Mouse (Mus musculus): ENCODE measurements around the gene Acsbg1.
"Not testable (repeated sequence)": the region's sequence is repeated elsewhere in the genome, so short reads cannot be mapped to it uniquely, and the experiment has no call there.

Gene Acsbg1

DNA sequence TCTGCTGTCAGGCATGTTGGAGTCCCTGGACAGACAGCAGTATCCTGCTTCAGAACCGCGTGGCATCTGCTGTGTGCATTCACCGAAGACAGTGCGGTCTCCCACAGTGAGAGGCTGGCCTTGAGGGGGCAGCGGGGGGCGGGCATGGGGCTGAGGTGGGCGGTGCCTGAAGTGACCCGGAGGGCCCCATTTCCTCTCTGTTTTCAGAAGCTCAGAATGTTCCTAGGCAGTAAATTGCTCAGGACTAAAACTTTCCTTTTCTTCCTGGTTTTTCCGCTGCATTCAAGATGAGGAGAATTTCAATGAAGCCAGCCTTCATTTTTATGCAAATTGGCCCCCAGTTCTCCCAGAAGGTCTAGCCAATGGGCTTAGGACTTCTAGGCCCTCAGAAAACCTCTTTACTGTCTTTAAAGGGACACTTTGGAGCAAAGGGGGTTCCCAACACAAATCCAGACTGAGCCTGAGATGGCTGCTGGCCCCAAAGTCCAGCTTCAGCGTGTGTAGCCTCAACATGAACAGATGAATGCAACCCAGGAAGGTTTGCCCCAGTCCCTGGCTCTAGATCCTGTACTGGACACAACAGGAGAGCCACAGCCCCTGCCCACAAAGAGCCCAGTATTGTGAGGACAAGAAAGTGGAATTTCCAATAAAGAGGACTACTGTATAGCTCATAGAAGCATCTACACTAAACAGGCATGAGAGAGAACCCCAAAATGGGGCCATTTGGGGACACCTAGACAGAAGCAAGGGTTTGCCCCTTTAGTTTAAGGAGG, at the start of gene Acsbg1:
Acsbg1 (minus strand) TSS at position 266 of the 773 bp plus-strand sequence.
- in situ Hi-C loops (cut with MseI, MboI), result no loop called here

DNA sequence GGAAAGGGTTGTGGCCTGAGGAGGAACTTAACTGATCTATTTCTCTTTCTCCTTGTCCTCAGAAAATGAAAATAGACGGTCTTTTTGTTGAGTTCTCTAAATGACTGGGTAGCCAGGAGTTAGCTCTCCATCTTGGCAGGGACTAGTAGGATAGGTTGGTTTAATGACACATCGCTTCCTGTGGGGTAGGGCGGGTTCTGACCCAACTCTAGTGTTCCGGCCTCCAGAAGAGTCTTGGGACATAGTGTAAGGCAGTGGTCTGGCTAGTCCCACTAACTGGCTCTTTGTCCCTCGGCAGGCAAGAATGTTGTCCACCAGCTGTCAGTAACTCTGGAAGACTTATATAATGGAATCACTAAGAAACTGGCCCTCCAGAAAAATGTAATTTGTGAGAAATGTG, 46.4 kb upstream of the Acsbg1 start:
- in situ Hi-C loops (cut with MseI, MboI), result no loop called here

DNA sequence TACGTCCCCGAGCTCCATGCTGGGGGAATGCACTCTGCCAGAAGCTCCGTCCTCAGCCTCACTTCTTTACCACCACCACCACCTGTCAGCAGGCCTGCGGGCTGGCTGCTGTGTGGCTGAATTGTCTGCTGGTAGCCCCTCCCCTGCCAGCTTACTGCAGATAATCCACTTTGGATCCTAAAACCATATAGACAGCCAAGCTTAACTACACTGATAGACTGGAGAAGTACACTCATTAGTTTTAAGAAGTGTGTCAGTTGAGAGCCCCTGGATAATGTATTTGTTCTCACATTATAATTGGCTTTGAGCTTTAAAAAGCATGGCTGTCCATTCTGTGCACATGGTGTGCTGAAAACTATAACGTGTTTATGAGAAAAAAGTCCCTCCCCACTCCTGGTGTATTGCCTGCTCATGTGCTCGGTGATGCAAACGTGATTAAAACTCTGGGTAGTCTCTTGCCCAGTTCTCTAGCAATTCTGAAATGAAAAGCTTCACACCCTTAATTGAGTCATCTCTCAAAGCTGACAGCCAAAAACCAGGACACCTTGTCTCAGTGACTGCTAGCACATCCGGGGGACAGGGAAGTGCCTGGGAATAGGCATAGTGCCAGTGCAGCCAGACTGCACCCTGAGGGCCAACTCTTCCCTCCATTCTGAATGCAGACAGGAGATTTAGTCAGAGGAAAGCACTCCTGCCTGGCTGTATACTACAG, 45.8 kb upstream of the Acsbg1 start:
- in situ Hi-C loops (cut with MseI, MboI), result no loop called here

DNA sequence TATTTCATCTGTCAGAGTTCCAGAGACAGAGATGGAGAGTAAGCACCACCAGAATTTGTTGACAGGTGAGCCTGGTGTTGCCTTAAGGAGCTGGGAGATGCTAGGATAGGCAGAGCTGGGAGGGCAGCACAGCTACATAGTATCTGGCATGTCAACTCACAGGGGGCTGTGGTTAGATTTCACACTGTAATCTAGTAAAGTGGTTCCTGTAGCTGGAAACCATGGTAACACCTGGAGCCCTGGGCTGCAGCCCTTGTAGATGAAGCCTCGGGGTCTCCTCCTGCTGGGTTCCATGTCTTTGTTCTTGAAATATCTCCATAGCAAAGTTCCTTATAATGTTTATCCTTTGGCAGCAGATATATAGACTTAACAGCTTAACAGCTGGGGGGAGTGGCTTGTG, 43.9 kb upstream of the Acsbg1 start:
- in situ Hi-C loops (cut with MseI, MboI), result no loop called here

DNA sequence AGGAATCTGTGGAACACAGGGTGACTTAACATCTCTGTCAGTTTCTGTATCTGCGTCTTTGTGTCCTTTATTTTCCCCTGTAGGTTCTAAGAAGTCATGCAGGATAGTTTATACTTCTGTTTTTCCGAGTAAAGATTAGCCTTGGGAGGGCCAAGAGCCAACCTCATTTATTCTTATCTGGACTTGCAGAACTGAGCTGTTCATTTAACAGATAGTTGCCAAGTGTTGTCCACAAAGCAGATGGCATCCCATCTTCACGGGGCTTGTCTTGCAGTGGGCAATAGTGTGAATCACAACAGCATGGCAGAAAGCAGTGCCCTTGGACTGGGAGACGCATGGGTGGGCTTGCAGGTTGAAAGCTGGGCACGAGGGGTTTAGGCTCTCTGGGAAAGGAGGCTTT, 42.7 kb upstream of the Acsbg1 start:
- in situ Hi-C loops (cut with MseI, MboI), result no loop called here

DNA sequence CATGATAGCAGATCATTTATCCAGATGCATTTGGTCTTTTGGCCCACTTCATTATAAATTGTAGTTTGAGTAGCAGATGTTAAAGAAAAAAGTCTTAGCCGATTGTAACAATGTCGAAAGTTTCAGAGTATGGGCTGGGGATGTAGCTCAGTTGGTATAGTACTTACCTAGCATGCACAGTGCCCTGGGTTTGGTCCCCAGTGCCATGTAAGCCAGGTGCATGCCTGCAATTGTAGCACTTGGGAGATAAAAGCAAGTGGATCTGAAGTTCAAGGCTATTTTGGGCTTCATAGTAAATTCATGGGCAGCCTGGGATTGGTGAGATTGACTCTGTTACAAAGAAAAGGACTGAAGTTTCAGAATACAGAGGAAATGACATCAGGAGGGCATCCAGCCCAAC, 40.9 kb upstream of the Acsbg1 start:
- in situ Hi-C loops (cut with MseI, MboI), result no loop called here

DNA sequence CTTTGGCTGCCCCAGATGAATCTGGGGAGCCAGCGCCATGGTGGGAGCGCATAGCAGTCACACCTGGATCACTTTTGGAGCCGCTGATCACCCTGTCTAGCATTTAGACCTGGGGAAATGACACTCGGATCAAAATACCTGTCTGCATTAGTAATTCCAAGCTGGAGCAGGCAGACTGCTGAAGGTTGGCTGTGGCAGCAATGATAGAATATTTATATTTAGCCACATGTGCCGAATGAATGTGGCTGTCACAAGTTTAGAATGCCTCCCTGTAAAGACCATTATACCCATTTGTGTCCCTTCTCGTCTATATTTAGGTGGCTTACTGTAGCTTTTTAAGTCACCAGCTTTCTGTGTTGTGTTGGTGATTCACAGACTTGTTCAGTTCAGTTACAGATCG, 39.1 kb upstream of the Acsbg1 start:
- in situ Hi-C loops (cut with MseI, MboI), result no loop called here

DNA sequence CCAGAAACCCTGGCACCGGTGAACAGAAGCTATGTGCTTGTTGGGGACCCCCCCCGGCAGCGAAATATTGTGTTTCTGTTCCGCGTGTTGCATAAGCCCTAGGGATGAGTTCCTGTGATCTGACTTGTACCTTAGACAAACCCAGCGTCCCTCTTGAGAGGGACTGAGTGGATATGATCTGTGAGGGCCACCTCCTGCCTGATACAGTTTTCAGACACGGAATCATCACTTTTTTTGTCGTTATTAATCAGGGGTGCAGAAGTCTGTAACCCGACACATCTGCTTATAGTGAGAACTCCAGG, 38.5 kb upstream of the Acsbg1 start:
- in situ Hi-C loops (cut with MseI, MboI), result no loop called here

DNA sequence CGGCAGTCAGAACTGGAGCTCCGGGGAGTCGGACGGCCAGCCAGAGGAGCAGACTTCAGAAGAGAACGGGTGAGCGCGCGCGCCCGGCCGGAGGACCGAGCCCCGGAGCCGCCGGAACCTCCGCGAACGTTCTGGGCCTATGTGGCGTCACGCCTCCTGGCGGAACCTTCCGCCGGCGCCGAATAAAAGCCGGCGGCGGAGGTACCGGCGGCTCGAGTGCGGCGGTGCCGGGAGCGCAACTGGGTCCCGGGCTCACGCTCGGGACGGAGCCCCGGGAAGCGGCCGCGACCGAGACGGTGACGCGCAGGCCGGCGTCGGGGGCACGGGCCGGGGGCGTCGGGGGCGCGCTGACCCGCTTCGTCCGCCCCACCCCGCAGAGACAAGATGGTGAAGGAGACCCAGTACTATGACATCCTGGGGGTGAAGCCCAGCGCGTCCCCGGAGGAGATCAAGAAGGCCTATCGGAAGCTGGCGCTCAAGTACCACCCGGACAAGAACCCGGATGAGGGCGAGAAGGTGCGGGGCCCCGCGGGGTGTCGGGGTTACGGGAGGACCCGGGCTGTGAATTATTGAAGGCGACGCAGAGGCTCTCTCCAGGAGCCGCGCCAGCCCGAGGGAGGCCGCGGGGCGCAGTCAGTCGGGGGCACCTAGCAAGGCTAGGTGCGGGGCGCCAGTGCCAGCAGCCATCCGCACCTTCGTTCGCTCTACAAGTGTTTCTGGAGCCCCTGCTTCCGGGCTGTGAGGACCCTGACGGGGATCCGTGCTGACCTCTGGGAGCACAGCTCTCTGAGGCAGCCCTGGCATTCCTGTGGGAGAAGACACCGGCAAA, 37.9 kb upstream of the Acsbg1 start:
- in situ Hi-C loops (cut with MseI, MboI), result no loop called here

DNA sequence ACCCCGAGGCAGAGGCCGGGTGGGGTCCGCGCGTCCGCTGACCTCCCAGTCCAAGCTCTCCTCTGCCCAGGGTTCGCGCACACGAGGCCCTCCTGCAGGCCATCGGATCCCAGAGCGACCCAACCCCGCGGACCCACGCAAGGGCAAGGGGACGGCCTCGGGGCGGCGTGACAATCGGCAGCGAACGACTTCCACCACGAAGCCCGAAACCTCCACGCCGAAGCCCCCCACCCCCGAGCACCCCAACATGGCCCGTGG, 37.3 kb upstream of the Acsbg1 start:
- in situ Hi-C loops (cut with MseI, MboI), result no loop called here

DNA sequence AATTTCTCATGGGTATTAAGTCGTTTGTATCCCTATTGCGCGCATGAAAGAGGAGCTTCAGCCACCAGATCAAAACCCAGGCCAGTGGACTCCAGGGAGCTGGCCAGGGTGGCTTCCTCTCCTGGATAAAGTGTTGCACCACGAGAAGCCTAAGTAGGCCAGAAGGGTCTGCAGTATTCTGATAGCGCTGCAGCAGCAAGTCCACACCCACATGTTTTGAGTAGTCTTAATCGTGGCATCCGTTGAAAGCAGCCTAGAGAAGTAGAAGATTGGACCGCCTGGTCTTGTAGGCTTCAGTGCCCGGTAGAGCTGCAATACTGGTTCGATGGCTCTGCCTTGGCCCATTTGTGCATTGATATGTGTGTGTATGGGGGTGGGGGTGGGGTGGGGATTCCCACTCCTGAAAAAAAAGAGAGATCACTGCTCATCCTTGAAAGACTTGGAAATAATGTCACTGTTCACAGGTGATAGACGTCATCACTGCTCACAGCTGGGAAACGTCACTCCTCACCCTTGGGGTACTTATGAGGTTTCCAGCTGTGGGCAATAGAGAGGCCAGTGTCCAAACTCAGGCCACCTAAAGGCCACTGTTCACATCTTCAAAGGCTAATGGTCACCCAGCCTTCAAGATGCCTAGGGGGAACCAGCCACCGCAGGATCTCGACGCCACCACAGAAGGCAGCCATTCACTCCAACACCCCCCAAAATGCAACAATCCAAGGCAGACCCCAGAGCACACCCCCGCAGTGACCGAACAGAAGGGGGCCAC, 36.8 kb upstream of the Acsbg1 start, which contains the start of gene Dnaja4:
Dnaja4 (plus strand) TSS at position 556 of the 769 bp plus-strand sequence.
- in situ Hi-C loops (cut with MseI, MboI), result no loop called here

DNA sequence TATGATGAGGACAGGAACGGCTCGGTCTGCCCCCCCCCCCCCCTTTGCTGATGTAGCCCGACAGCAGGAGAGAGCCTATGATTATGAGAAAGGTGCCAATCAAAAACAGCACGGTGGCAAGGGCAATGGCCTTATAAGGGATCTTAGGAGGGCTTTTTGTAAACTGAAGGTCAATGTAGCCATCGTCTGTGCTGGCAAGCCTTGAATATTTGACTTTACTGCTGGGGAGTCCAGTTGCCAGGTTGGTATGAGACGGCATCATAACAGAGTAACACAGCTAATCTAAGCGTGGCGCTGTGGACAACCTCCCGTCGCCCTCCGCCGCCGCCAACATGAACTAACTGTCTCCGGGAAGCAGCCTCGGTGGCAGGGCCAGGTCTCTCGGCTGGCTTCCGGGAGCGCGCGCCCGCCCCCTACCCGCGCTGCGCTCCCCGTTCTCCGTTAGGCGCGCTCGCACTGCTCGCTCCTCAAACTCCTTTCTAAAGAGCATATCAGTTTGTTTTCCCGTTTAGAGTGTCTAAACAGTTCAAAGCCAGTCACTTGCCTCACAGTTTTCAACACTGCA, 29.7 kb upstream of the Acsbg1 start:
- in situ Hi-C loops (cut with MseI, MboI), result not testable (repeated sequence)

DNA sequence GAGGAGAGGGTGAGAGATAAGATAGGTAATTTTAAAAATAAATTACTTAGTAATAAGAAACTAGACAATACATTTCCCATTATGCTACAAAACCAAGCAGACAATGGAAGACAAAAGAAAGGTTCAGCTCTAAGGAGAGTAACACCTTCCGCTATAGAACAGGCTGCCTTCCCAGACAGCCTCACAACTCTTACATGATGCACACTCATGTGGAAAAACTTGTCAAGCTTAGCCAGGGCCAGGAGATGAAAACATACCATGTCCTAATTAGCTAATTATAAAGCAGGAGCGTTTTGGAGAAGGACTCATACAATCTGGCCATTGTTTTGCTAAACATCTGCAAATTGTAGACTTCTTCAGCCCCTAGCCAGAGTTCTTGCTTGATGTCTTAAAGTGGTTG, 29.0 kb upstream of the Acsbg1 start:
- in situ Hi-C loops (cut with MseI, MboI), result not testable (repeated sequence)

DNA sequence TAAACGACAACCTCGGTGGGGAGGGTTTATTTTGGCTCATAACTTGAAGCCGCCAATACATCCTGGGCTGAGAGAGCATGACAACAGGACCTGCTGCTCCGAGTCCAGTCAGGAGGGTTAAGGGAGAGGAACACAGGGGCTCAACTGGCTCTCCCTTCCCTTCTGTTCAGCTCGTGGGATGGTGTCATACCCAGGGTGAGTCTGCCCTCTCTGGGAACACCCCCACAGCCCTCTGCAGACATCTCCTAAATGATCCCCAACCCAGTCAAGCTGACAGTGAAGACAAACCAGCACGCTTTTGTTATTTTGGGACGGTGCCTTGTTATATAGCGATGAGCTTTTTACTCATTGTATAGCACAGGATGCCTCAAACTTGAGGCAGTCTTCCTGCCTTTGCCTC, 27.8 kb upstream of the Acsbg1 start:
- in situ Hi-C loops (cut with MseI, MboI), result no loop called here

DNA sequence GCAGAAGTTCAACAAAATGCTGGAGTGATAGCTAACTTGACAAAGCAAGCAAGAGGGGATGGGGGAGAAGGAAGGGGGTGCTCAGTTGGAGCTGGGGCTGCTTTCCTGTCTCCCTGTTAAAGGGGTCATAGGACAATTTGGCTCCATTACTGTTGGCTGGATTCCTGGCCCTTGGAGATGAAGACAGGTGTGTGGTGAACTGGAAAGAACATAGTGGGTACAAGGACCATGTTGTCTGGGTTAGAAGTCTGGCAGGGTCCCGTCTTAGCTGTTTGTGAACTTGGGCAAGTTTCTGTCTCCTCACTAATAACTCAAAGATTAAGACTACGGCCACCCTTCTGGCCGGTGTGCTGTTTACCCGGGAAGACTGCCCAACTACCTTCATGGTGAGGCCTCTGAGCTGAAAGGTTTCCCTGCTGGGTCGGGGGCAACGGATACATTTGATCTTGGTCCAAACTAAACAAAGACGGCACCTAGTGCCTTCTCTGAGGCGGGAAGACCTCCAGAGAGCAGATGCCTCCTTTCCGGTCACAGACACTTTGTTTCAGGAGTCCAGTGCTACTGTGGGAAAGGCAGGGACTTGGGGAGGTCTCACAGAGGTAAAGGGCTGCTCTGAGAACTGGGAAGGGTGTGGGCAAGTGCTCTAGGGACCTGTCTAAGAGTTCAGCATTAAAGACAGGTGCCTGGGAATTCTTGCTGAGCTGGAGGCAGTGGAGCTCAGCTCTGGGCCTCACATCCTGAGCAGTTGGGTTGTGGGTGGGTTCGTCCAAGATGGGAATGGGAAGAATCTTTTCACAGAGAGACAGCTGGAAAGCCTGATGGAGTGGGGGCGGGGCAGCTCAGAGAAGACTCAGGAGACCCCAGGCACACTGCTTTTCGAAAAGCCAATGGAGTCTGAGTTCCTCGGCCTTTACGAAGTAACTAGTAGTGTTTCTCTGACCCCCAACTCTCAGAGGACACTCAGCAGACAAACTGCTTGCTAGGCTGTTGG, 25.9 kb upstream of the Acsbg1 start:
- in situ Hi-C loops (cut with MseI, MboI), result no loop called here

DNA sequence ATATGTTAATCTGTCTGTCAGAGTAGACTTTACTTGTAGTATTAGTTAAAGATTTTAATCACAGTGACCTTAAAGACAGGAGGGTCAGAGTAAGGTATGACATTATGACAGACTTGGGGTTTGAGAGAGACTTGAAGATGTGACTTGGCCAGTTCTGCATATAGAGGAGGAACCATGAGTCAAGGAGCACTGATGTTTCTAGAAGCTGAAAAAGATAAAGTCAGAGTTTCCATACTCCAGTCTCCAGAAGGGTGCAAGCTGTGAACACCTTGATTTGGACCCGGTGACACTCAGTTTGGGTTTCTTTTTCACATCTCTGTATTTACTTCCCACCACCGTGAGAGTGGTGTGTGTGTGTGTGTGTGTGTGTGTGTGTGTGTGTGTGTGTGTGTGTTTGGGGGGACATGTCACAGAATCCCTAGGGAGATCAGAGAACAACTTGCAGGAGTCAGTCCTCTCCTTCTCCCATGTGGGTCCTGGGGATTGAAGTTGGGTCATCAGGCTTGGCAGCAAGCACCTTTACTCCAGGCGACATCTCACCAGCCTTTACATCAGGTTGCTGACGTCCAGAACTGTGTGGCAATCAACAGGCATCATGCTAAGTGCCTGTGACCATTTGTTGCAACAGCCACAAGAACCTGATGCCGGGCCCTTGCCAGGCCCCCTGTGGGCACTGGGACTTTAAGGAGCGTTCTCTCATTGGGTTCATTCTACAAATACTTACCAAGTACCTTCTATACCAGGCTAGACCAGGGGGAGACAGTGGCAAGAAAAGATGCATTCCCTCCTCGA, 22.3 kb upstream of the Acsbg1 start:
- in situ Hi-C loops (cut with MseI, MboI), result no loop called here

DNA sequence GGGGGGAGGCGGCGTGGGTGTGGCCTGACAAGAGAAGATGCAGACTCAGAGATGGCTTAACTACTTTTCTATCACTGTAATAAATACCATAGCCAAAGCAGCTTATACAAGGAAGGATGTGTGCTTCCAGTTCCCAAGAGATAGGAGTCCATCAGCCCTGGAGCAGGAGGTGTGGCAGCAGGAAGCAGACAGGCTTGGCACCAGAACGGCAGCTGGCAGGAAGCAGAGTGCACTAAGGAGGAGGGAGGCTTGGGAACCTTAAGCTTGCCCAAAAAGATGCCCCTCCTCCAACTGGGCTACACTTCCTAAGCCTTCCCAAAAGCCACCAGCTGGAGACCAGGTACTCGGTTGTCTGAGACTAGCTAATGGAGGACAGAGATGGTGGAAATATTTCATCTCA, 21.2 kb upstream of the Acsbg1 start:
- in situ Hi-C loops (cut with MseI, MboI), result no loop called here

DNA sequence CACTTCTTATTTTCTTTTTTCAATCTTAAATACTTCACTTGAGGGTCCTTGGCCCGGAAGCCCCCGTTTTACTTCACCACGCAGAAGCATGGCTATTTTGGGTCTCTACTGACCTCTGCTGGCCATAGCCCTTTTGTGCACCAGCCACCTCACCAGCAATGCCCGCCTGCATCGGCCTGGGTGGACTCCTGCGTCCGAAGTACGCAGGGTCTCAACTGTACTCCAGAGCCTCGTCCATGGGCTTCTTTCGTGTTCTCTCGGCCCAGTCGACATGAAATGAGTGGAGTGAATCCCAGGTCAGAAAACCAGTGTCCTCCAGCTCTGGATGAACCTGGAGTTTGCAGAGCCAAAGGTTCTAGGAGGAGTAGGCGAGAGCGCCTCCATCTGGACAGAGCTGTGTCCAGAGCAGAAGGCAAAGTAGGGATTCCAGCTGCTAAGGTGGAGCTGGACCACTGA, 14.9 kb upstream of the Acsbg1 start:
- in situ Hi-C loops (cut with MseI, MboI), result loop anchor here in 1 of 2 experiments (5.0 to 10.0 kb wide), 2 partner anchors 59 to 122 kb away; no protein-coding TSS in a partner anchor

DNA sequence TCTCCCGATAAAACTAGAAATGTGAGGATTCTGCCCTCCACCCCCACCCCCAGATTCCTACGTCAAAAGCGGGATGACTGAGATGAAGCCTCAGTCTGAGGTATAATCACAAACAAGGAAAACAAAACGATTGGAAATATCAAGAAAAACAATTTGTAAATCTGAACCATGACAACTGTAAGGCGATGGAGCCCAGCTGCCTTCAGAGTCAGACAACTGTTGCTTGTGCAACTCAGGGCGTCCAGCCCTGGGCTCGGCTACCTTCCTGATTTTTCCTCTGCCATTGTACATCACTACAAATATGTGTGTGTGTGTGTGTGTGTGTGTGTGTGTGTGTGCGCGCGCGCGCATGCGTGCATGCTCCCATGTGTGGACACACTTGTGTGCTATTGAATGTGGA, 12.2 kb upstream of the Acsbg1 start:
- in situ Hi-C loops (cut with MseI, MboI), result loop anchor here (5.0 to 10.0 kb wide), 2 partner anchors 52 to 119 kb away; no protein-coding TSS in a partner anchor
